Mouse (Mus musculus) testis, adult 2 months (tissue): ENCODE results near the gene Itgae.

Experiments used
- CTCF ChIP-seq: fragments of 200-500 bp; IDR thresholded peaks from 2 replicates; pipeline ENCODE4 v1.5.1; 2012; ENCODE audit warnings: low read depth, mild to moderate bottlenecking, inconsistent platforms, low read length, moderate library complexity; ENCODE audit not compliant: control insufficient read depth, insufficient read depth, insufficient replicate concordance
- POLR2A ChIP-seq: fragments of 200-500 bp; IDR thresholded peaks from 2 replicates; pipeline ENCODE4 v1.6.1; 2012; ENCODE audit warnings: low read depth, mild to moderate bottlenecking, inconsistent platforms, low read length, moderate library complexity; ENCODE audit not compliant: control insufficient read depth

- TF ChIP-seq POLR2A = no peak
- TF ChIP-seq CTCF = no peak
Measured at GRCm38 (mm10) chr11:73087700-73088480, 2.5 kb upstream of the Itgae start.
